Mouse (Mus musculus): ENCODE measurements around the gene Sarm1. TPM values are rescaled to one million over a fixed set of nuclear protein-coding genes. Genes with fewer than 3 reads are reported as not detected.

Gene Sarm1
- polyA plus RNA-seq, 1 experiment = 2.0 TPM

DNA sequence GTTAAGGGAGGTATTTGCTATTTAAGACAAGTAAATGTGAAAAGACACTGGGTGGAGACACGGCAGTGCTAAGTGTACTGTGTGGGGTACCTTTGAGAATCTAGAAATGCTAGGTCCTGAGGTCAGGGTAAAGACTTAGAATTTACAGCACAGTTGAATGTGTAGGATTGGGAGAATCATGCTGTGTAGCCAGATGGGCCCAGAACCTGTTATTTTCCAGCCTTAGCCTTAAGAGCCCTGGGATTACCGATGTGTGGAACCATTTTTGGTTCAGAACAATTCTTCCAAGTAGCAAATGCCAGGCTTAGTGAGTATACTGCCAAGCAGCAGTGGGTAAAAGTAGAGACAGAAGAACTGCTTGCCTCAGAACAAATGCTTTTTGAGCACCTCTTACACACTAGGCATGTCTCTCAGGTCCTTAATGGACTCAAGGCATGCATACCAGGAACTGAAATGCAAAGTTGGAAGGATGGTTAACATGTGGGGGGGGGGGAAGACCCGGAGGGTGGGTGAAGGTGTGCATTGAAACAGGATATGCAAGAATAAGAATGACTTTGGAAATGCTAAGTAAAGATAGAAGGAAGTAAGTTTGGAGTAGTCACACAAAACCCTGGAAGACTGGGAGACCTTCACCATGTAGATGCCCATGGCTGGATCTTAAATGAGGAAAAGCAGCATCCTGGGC, 15.7 kb upstream of the Sarm1 start:
- peak overlapping the region; percentile 86 for H3K4me3 ChIP-seq (ENCODE audit: insufficient read depth, low read length)
- TF ChIP-seq CTCF (IDR thresholded peaks at IDR 0.05; ENCODE audit: low read depth, low read length) (no peak), POLR2A (IDR thresholded peaks at IDR 0.05; ENCODE audit: borderline replicate concordance, low read depth, low read length) (no peak)
- no peak overlapping the region for H3K27ac ChIP-seq (ENCODE audit: insufficient read depth, low read depth, low read length)
- H3K4me1 ChIP-seq (ENCODE audit: control insufficient read depth, insufficient read depth, low read length) = peaks cover 10% of the 10 kb centered on the region

DNA sequence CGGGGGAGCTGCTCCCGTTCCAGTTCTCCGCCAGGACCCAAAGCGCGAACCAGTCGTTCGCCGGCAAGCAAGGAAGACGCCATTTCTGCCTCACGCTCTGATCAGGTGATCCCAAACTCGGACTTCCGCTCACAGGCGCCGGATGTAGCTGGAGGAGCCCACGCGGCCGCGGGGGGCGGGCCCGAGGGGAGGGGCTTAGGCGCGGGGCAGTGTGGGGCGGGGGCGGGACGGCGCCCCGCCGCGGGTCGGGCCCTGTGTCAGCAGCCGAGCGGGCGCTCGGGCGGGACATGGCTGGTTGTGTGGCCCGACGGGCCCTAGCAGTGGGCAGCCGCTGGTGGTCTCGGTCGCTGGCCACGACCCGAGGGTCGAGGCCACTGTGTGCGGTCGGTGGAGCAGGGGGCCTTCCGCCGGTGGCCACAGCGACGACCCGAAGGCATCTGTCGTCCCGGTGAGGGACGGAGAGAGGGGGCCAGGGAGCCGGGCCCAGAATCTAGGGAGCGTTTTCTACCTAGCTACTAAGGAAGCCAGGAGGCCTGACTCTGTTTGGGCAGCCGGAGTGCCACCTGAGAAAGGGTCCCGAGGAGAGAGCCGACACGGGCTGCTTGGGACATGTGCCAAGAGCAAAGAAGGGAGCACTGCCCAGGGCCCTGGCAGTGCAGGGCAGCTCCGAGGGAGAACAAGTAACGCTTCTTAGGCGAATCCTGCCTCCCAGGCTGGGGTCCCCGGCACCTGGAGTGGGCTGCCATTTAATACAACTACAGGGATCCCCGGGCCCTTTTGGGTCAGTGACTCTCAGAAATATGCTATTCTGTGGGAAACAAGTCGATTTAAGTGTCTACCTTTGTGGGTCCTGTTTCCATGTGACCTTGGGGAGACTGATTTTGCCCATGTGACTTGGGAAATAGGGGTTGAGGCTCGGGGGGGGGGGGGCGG, 14.7 kb upstream of the Sarm1 start, which contains the start of the genes Tmem199 and Poldip2:
Tmem199 (minus strand) TSS at position 148 of the 933 bp plus-strand sequence.
Poldip2 (plus strand) TSS at position 169 of the 933 bp plus-strand sequence.
- TF ChIP-seq POLR2A (IDR thresholded peaks at IDR 0.05; ENCODE audit: borderline replicate concordance, low read depth, low read length) (no peak; the same call in 1 of the 2 replicates), CTCF (IDR thresholded peaks at IDR 0.05; ENCODE audit: low read depth, low read length) (no peak)
- H3K27ac ChIP-seq (ENCODE audit: insufficient read depth, low read depth, low read length) = peak within 1 kb of the TSS; percentile 74
- peak within 1 kb of the TSS; percentile 86 for H3K4me3 ChIP-seq (ENCODE audit: insufficient read depth, low read length)
- H3K4me1 ChIP-seq (ENCODE audit: control insufficient read depth, insufficient read depth, low read length) = peaks cover 12% of the 10 kb centered on the region

DNA sequence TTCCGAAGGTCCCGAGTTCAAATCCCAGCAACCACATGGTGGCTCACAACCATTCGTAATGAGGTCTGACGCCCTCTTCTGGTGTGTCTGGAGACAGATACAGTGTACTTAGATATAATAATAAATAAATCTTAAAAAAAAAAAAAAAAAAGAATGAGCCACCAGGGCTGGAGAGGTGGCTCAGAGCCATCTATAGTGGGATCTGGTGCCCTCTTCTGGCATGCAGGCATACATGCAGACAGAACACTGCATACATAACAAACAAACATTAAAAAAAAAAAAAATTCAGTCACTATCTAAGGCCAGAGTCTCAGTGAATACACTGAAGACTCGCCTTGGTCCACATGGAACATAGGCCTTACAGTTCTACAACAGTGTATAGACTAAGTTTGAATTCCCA, 11.6 kb upstream of the Sarm1 start:
- no peak overlapping the region for H3K27ac ChIP-seq (ENCODE audit: insufficient read depth, low read depth, low read length)
- no peak overlapping the region for H3K4me3 ChIP-seq (ENCODE audit: insufficient read depth, low read length)
- TF ChIP-seq POLR2A (IDR thresholded peaks at IDR 0.05; ENCODE audit: borderline replicate concordance, low read depth, low read length) (no peak), CTCF (IDR thresholded peaks at IDR 0.05; ENCODE audit: low read depth, low read length) (no peak)
- H3K4me1 ChIP-seq (ENCODE audit: control insufficient read depth, insufficient read depth, low read length) = peaks cover 28% of the 10 kb centered on the region

DNA sequence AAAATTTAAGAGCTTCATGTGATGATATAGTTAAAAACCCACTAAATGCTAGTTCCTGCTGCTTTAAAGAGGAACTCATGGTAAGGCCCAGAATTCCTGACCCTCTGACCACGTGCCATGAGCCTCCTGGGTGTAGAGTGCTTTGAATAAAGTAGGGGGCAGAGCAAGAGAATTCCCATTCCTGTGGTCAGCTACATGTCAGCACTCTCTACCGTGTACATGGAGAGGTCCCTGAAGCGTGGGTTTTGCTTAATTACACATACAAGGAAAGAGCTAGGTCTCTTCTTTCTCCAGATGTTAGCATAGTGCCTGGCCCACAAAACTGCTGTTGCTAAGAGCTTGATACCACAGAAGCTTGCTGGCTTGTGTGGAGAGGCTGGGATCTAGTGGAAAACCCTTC, 7.9 kb upstream of the Sarm1 start:
- Histone ChIP-seq H3K27ac (ENCODE audit: insufficient read depth, low read depth, low read length) (peak overlapping the region; percentile 4; the same call in 1 of the 2 replicates), H3K4me3 (ENCODE audit: insufficient read depth, low read length) (no peak overlapping the region), H3K4me1 (ENCODE audit: control insufficient read depth, insufficient read depth, low read length) (peaks cover 22% of the 10 kb centered on the region)
- TF ChIP-seq POLR2A (IDR thresholded peaks at IDR 0.05; ENCODE audit: borderline replicate concordance, low read depth, low read length) = no peak
- no peak for TF ChIP-seq CTCF (IDR thresholded peaks at IDR 0.05; ENCODE audit: low read depth, low read length)

DNA sequence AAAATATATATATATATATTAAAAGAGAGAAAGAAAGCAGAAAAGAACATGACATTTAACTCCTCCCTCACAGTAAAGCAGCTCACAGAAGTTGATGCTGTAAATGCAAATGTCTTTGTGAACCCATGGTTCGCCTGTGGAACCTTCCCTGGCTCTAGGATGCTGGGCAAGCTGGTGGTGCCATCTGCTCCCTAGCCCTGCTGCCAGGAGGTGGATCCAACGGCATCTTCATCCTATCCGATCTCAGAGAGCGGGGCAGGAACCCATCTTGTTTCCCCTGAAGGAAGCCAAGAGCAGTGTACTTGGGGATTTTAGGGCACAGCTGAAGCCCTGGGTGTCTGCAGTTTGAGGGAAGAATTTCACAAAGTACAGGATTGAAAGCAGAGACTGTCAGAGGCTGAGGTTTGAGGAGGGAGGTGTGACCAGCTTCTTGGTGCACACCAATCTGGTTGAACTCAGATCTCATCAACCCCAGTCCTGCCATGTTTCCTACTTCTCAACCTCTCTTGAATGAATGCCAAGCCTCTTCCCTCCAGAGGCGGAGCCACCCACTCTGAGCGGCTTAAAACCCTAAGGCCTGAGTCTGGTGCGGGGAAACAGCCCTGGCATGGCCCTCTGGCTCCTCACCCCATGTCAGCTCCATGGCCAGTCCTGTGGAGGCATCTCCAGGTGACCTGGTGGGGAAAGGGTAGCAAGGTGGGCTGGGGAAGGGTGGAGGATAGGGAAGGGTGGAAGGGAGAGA, 5.5 kb upstream of the Sarm1 start, which contains the start of gene Sebox:
Sebox (plus strand) TSS at position 539 of the 742 bp plus-strand sequence.
- Histone ChIP-seq H3K27ac (ENCODE audit: insufficient read depth, low read depth, low read length) (no peak within 1 kb of the TSS), H3K4me1 (ENCODE audit: control insufficient read depth, insufficient read depth, low read length) (peaks cover 24% of the 10 kb centered on the region), H3K4me3 (ENCODE audit: insufficient read depth, low read length) (no peak within 1 kb of the TSS)
- TF ChIP-seq CTCF (IDR thresholded peaks at IDR 0.05; ENCODE audit: low read depth, low read length) = no peak
- TF ChIP-seq POLR2A (IDR thresholded peaks at IDR 0.05; ENCODE audit: borderline replicate concordance, low read depth, low read length) = no peak

DNA sequence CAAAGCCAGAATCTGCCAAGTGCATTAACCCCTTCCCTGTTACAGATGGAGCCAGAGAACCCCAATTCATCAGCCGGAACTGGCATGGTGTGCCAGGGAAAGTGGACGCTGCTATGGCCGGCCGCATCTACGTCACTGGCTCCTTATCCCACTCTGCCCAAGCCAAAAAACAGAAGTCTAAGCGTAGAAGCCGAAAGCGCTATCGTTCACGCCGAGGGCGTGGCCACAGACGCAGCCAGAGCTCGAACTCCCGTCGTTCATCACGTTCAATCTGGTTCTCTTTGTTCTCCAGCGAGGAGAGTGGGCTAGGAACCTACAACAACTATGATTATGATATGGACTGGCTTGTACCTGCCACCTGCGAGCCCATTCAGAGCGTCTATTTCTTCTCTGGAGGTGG, 4.0 kb upstream of the Sarm1 start:
- Histone ChIP-seq H3K27ac (ENCODE audit: insufficient read depth, low read depth, low read length) (no peak overlapping the region), H3K4me3 (ENCODE audit: insufficient read depth, low read length) (no peak overlapping the region), H3K4me1 (ENCODE audit: control insufficient read depth, insufficient read depth, low read length) (peaks cover 19% of the 10 kb centered on the region)
- TF ChIP-seq CTCF (IDR thresholded peaks at IDR 0.05; ENCODE audit: low read depth, low read length) = no peak
- TF ChIP-seq POLR2A (IDR thresholded peaks at IDR 0.05; ENCODE audit: borderline replicate concordance, low read depth, low read length) = no peak

DNA sequence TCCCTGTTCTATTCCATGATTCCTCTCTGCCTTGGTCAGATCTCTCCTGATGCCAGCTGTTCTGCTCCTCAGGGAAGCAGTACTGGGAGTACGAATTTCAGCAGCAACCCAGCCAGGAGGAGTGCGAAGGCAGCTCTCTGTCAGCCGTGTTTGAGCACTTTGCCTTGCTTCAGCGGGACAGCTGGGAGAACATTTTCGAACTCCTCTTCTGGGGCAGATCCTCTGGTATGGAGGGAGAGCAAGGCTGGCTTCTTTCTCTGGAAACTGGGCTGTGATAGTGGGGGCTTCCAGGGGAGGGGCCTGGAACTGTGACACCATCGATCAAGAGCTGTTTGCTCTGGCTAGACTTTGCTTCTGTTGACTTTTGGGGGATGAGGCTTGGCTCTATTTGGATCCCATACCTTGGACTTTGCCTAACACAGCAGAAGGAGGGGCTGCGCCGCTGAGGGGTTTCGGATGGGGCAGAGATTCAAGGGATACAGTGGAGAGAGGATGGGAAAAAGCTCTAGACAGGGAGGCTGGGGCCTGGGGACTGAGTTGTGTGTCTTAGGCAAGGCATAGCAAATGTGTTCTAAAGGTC, 3.2 kb upstream of the Sarm1 start:
- peaks cover 15% of the 10 kb centered on the region for H3K4me1 ChIP-seq (ENCODE audit: control insufficient read depth, insufficient read depth, low read length)
- H3K4me3 ChIP-seq (ENCODE audit: insufficient read depth, low read length) = no peak overlapping the region
- TF ChIP-seq POLR2A (IDR thresholded peaks at IDR 0.05; ENCODE audit: borderline replicate concordance, low read depth, low read length) = no peak
- no peak for TF ChIP-seq CTCF (IDR thresholded peaks at IDR 0.05; ENCODE audit: low read depth, low read length)
- H3K27ac ChIP-seq (ENCODE audit: insufficient read depth, low read depth, low read length) = no peak overlapping the region

DNA sequence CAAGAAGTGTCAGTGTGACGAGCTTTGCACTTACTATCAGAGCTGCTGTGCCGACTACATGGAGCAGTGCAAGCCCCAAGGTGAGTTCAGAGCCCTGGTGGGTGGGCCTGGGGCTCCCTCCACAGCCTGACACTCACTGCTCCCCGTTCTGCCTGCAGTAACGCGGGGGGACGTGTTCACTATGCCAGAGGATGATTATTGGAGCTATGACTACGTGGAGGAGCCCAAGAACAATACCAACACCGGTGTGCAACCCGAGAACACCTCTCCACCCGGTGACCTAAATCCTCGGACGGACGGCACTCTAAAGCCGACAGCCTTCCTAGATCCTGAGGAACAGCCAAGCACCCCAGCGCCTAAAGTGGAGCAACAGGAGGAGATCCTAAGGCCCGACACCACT, 2.0 kb upstream of the Sarm1 start:
- TF ChIP-seq POLR2A (IDR thresholded peaks at IDR 0.05; ENCODE audit: borderline replicate concordance, low read depth, low read length) = no peak
- TF ChIP-seq CTCF (IDR thresholded peaks at IDR 0.05; ENCODE audit: low read depth, low read length) = no peak
- Histone ChIP-seq H3K27ac (ENCODE audit: insufficient read depth, low read depth, low read length) (no peak overlapping the region), H3K4me3 (ENCODE audit: insufficient read depth, low read length) (no peak overlapping the region), H3K4me1 (ENCODE audit: control insufficient read depth, insufficient read depth, low read length) (peaks cover 7% of the 10 kb centered on the region)

DNA sequence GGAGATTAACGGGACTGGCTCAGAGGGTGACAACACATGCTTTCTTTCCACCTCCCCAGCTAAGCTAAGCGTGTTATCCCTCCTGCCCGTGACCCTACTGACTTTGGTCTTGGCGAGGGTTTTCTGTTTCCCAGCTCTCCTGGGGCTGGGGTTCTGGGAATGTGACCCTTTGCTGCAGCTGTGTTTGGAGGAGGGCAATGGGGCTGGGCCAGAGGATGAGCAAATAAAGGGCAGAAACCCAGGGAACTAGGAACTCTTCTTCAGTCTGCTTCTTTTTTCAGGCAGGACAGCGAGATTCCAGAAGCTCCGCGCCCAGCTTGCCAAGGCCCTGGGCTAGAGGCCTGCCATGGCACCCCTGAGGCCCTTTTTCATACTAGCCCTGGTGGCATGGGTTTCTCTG, 1.4 kb upstream of the Sarm1 start, which contains the start of gene Vtn:
Vtn (plus strand) TSS at position 88 of the 400 bp plus-strand sequence.
- Histone ChIP-seq H3K27ac (ENCODE audit: insufficient read depth, low read depth, low read length) (no peak within 1 kb of the TSS), H3K4me1 (ENCODE audit: control insufficient read depth, insufficient read depth, low read length) (peaks cover 7% of the 10 kb centered on the region), H3K4me3 (ENCODE audit: insufficient read depth, low read length) (peak within 1 kb of the TSS; percentile 59)
- no peak for TF ChIP-seq POLR2A (IDR thresholded peaks at IDR 0.05; ENCODE audit: borderline replicate concordance, low read depth, low read length)
- TF ChIP-seq CTCF (IDR thresholded peaks at IDR 0.05; ENCODE audit: low read depth, low read length) = no peak
